Mouse (Mus musculus) spleen, adult 2 months (tissue): ENCODE measurements around the gene Gli2.

Source experiments
- CTCF ChIP-seq: fragments of 200-500 bp; IDR thresholded peaks from 2 replicates; pipeline ENCODE4 v1.5.1; 2011; ENCODE audit warnings: mild to moderate bottlenecking, inconsistent platforms; ENCODE audit not compliant: insufficient read depth, insufficient read length, insufficient replicate concordance; ENCODE audit errors: extremely low read depth
- POLR2A ChIP-seq: fragments of 200-500 bp; IDR thresholded peaks from 2 replicates; pipeline ENCODE4 v1.6.1; 2011; ENCODE audit warnings: low read depth, low read length, inconsistent platforms

- TF ChIP-seq CTCF = no peak
- no peak for TF ChIP-seq POLR2A
Measured at GRCm38 (mm10) chr1:119008949-119009348, 44.5 kb downstream of the Gli2 start.
